Mouse (Mus musculus): Measurements from ENCODE around the gene Aif1l. TPM values are rescaled to one million over a fixed set of nuclear protein-coding genes. Genes with fewer than 3 reads are reported as not detected.

Gene Aif1l
- polyA plus RNA-seq, 1 experiment from 2014 or later = 50.3 TPM

- Histone ChIP-seq H3K36me3 (peaks cover 17% of the 10 kb centered on the region), H3K4me3 (no peak overlapping the region), H3K9me3 (no peaks in the 10 kb centered on the region), H3K27ac (no peak overlapping the region), H3K27me3 (no peaks in the 10 kb centered on the region), H3K9ac (no peak overlapping the region), H3K4me1 (peaks cover 25% of the 10 kb centered on the region), H3K4me2 (replicated peaks) (no peak overlapping the region)
- no peak for ATAC-seq (ENCODE audit: low FRiP score, low read depth)
- WGBS = 72% methylated on average over 8 of the region's 8 CpGs
Observed at GRCm38 (mm10) chr2:31953687-31954086, 3.7 kb downstream of the Aif1l start.

- H3K27ac ChIP-seq = no peak overlapping the region
- peaks cover 19% of the 10 kb centered on the region for H3K36me3 ChIP-seq
- peaks cover 25% of the 10 kb centered on the region for H3K4me1 ChIP-seq
- no peak overlapping the region for H3K4me2 ChIP-seq (replicated peaks)
- WGBS = 91% methylated on average over 9 of the region's 9 CpGs
- H3K9ac ChIP-seq = no peak overlapping the region
- no peaks in the 10 kb centered on the region for H3K9me3 ChIP-seq
- ATAC-seq (ENCODE audit: low FRiP score, low read depth) = no peak
- H3K4me3 ChIP-seq = no peak overlapping the region
- no peaks in the 10 kb centered on the region for H3K27me3 ChIP-seq
Observed at GRCm38 (mm10) chr2:31954779-31955181, 4.8 kb downstream of the Aif1l start.

GRCm38 (mm10) chr2:31955686-31956085 lies 5.7 kb downstream of the Aif1l start:
- Histone ChIP-seq H3K27ac (no peak overlapping the region), H3K9ac (no peak overlapping the region), H3K4me1 (peaks cover 22% of the 10 kb centered on the region), H3K9me3 (no peaks in the 10 kb centered on the region), H3K4me3 (no peak overlapping the region), H3K27me3 (no peaks in the 10 kb centered on the region), H3K36me3 (peaks cover 25% of the 10 kb centered on the region), H3K4me2 (replicated peaks) (no peak overlapping the region)
- WGBS = 89% methylated on average over 5 of the region's 5 CpGs
- no peak for ATAC-seq (ENCODE audit: low FRiP score, low read depth)

- H3K4me1 ChIP-seq = peaks cover 13% of the 10 kb centered on the region
- 88% methylated on average over 10 of the region's 10 CpGs for WGBS
- H3K36me3 ChIP-seq = peaks cover 36% of the 10 kb centered on the region
- H3K4me3 ChIP-seq = no peak overlapping the region
- no peaks in the 10 kb centered on the region for H3K27me3 ChIP-seq
- peak overlapping the region; percentile 25; the same call in 1 of the 2 replicates for H3K9ac ChIP-seq
- H3K4me2 ChIP-seq (replicated peaks) = no peak overlapping the region
- no peak overlapping the region for H3K27ac ChIP-seq
- no peak for ATAC-seq (ENCODE audit: low FRiP score, low read depth)
- H3K9me3 ChIP-seq = no peaks in the 10 kb centered on the region
Observed at GRCm38 (mm10) chr2:31957211-31957610, 7.3 kb downstream of the Aif1l start.

GRCm38 (mm10) chr2:31960986-31961385 lies 11.0 kb downstream of the Aif1l start:
- Histone ChIP-seq H3K27ac (no peak overlapping the region; the same call in 1 of the 2 replicates), H3K4me3 (no peak overlapping the region), H3K9ac (no peak overlapping the region), H3K9me3 (no peaks in the 10 kb centered on the region), H3K4me2 (replicated peaks) (no peak overlapping the region), H3K4me1 (peaks cover 7% of the 10 kb centered on the region; the same call in 1 of the 2 replicates), H3K36me3 (peaks cover 33% of the 10 kb centered on the region), H3K27me3 (no peaks in the 10 kb centered on the region)
- ATAC-seq (ENCODE audit: low FRiP score, low read depth) = no peak
- 94% methylated on average over 8 of the region's 8 CpGs for WGBS

- 70% methylated on average over 4 of the region's 4 CpGs for WGBS
- no peak overlapping the region for H3K9ac ChIP-seq
- H3K27me3 ChIP-seq = no peaks in the 10 kb centered on the region
- no peaks in the 10 kb centered on the region for H3K9me3 ChIP-seq
- 0 out of 2 replicates have a peak overlapping the region, but pooled peaks have one; percentile 14 for H3K4me2 ChIP-seq (replicated peaks)
- no peak for ATAC-seq (ENCODE audit: low FRiP score, low read depth)
- H3K4me3 ChIP-seq = no peak overlapping the region
- H3K27ac ChIP-seq = peak overlapping the region; percentile 76
- H3K36me3 ChIP-seq = peaks cover 34% of the 10 kb centered on the region
- peaks cover 7% of the 10 kb centered on the region; the same call in 1 of the 2 replicates for H3K4me1 ChIP-seq
Observed at GRCm38 (mm10) chr2:31961791-31962222, 11.9 kb downstream of the Aif1l start.

GRCm38 (mm10) chr2:31962501-31963224 lies 12.7 kb downstream of the Aif1l start:
- peak overlapping the region; percentile 14; the same call in 1 of the 2 replicates for H3K4me2 ChIP-seq (replicated peaks)
- H3K9me3 ChIP-seq = no peaks in the 10 kb centered on the region
- peaks cover 7% of the 10 kb centered on the region; the same call in 1 of the 2 replicates for H3K4me1 ChIP-seq
- no peaks in the 10 kb centered on the region for H3K27me3 ChIP-seq
- H3K27ac ChIP-seq = peak overlapping the region; percentile 76
- peaks cover 43% of the 10 kb centered on the region for H3K36me3 ChIP-seq
- H3K9ac ChIP-seq = peak overlapping the region; percentile 25; the same call in 1 of the 2 replicates
- WGBS = 69% methylated on average over 8 of the region's 8 CpGs
- no peak overlapping the region for H3K4me3 ChIP-seq
- peak; percentile 74 for ATAC-seq (ENCODE audit: low FRiP score, low read depth)

GRCm38 (mm10) chr2:31963491-31963890 lies 13.6 kb downstream of the Aif1l start:
- Histone ChIP-seq H3K4me1 (peaks cover 7% of the 10 kb centered on the region; the same call in 1 of the 2 replicates), H3K27ac (peak overlapping the region; percentile 70), H3K27me3 (no peaks in the 10 kb centered on the region), H3K4me3 (no peak overlapping the region), H3K36me3 (peaks cover 43% of the 10 kb centered on the region), H3K9ac (peak overlapping the region; percentile 25; the same call in 1 of the 2 replicates), H3K4me2 (replicated peaks) (no peak overlapping the region), H3K9me3 (no peaks in the 10 kb centered on the region)
- whole genome bisulfite sequencing = 77% methylated on average over 7 of the region's 7 CpGs
- ATAC-seq (ENCODE audit: low FRiP score, low read depth) = no peak

- WGBS = 92% methylated on average over 3 of the region's 3 CpGs
- Histone ChIP-seq H3K4me2 (replicated peaks) (no peak overlapping the region), H3K4me3 (no peak overlapping the region), H3K27ac (no peak overlapping the region), H3K4me1 (peaks cover 7% of the 10 kb centered on the region; the same call in 1 of the 2 replicates), H3K9me3 (no peaks in the 10 kb centered on the region), H3K9ac (no peak overlapping the region), H3K27me3 (no peaks in the 10 kb centered on the region), H3K36me3 (peaks cover 43% of the 10 kb centered on the region)
- no peak for ATAC-seq (ENCODE audit: low FRiP score, low read depth)
Observed at GRCm38 (mm10) chr2:31964191-31964590, 14.3 kb downstream of the Aif1l start.

GRCm38 (mm10) chr2:31965110-31965509 lies 15.2 kb downstream of the Aif1l start:
- Histone ChIP-seq H3K9ac (no peak overlapping the region), H3K9me3 (no peaks in the 10 kb centered on the region), H3K4me2 (replicated peaks) (no peak overlapping the region), H3K4me1 (peaks cover 7% of the 10 kb centered on the region; the same call in 1 of the 2 replicates), H3K4me3 (no peak overlapping the region), H3K27ac (no peak overlapping the region), H3K36me3 (peaks cover 49% of the 10 kb centered on the region), H3K27me3 (no peaks in the 10 kb centered on the region)
- no peak for ATAC-seq (ENCODE audit: low FRiP score, low read depth)

GRCm38 (mm10) chr2:31966801-31967200 lies 16.9 kb downstream of the Aif1l start:
- 0 out of 2 replicates have a peak, but pooled peaks cover 2% of the 10 kb centered on the region for H3K4me1 ChIP-seq
- H3K27me3 ChIP-seq = no peaks in the 10 kb centered on the region
- 76% methylated on average over 8 of the region's 8 CpGs for WGBS
- H3K36me3 ChIP-seq = peaks cover 51% of the 10 kb centered on the region
- H3K4me3 ChIP-seq = no peak overlapping the region
- H3K27ac ChIP-seq = no peak overlapping the region
- H3K9me3 ChIP-seq = no peaks in the 10 kb centered on the region
- ATAC-seq (ENCODE audit: low FRiP score, low read depth) = no peak
- no peak overlapping the region for H3K4me2 ChIP-seq (replicated peaks)
- H3K9ac ChIP-seq = no peak overlapping the region

GRCm38 (mm10) chr2:31972589-31972988 lies 22.6 kb downstream of the Aif1l start:
- no peak for ATAC-seq (ENCODE audit: low FRiP score, low read depth)
- H3K27me3 ChIP-seq = no peaks in the 10 kb centered on the region
- no peaks in the 10 kb centered on the region for H3K9me3 ChIP-seq
- WGBS = 89% methylated on average over 4 of the region's 4 CpGs
- no peak overlapping the region for H3K4me3 ChIP-seq
- H3K4me1 ChIP-seq = peaks cover 18% of the 10 kb centered on the region
- H3K36me3 ChIP-seq = peaks cover 49% of the 10 kb centered on the region
- no peak overlapping the region for H3K27ac ChIP-seq
- H3K4me2 ChIP-seq (replicated peaks) = no peak overlapping the region
- no peak overlapping the region for H3K9ac ChIP-seq
